Mouse (Mus musculus): ENCODE measurements at regions not wholly inside any gene's neighbourhood (a gene's known extent, or its start where the extent isn't known, plus 50 kb on each side); places are given as distances from the start of the nearest gene placed in this dataset.

GRCm38 (mm10) chr4:125439856-125440255, 50.6 kb upstream of the Grik3 start:
- DNase-seq (ENCODE audit: low spot score in 2 of 2): no peak
- intact Hi-C loops (cut with DNase I): no loop called here

- intact Hi-C loops (cut with DNase I): no loop called here
- peak in 1 of 2 experiments; percentile 53 for DNase-seq (ENCODE audit: low spot score in 2 of 2)
Measured at GRCm38 (mm10) chr4:125437161-125437822, 53.2 kb upstream of the Grik3 start.

GRCm38 (mm10) chr4:125433511-125433910, 57.0 kb upstream of the Grik3 start:
- intact Hi-C loops (cut with DNase I): no loop called here
- DNase-seq (ENCODE audit: low spot score in 2 of 2): no peak

- intact Hi-C loops (cut with DNase I): no loop called here
- no peak for DNase-seq (ENCODE audit: low spot score in 2 of 2)
Measured at GRCm38 (mm10) chr4:125431648-125432047, 58.9 kb upstream of the Grik3 start.

GRCm38 (mm10) chr4:125430845-125431244, 59.7 kb upstream of the Grik3 start:
- peak in 1 of 2 experiments; percentile 14 for DNase-seq (ENCODE audit: low spot score in 2 of 2)
- intact Hi-C loops (cut with DNase I): no loop called here

- intact Hi-C loops (cut with DNase I): no loop called here
- peak; percentile 16 to 61 for DNase-seq (ENCODE audit: low spot score in 2 of 2)
Measured at GRCm38 (mm10) chr4:125428736-125429135, 61.8 kb upstream of the Grik3 start.

GRCm38 (mm10) chr4:125420561-125421241, 69.8 kb upstream of the Grik3 start:
- intact Hi-C loops (cut with DNase I): no loop called here

GRCm38 (mm10) chr4:125419491-125420255, 70.8 kb upstream of the Grik3 start:
- peak in 1 of 2 experiments; percentile 60 for DNase-seq (ENCODE audit: low spot score in 2 of 2)
- intact Hi-C loops (cut with DNase I): no loop called here

More at GRCm38 (mm10) chr4:125420561-125421241, 69.8 kb upstream of the Grik3 start:
- no peak for DNase-seq (ENCODE audit: low spot score in 2 of 2)

- DNase-seq (ENCODE audit: low spot score in 2 of 2): no peak
- intact Hi-C loops (cut with DNase I): no loop called here
Measured at GRCm38 (mm10) chr4:125415308-125415707, 75.2 kb upstream of the Grik3 start.

- DNase-seq (ENCODE audit: low spot score in 2 of 2): peak in 1 of 2 experiments; percentile 63
- intact Hi-C loops (cut with DNase I): no loop called here
Measured at GRCm38 (mm10) chr4:125413833-125414719, 76.4 kb upstream of the Grik3 start.

GRCm38 (mm10) chr4:125410736-125411441, 79.6 kb upstream of the Grik3 start:
- DNase-seq (ENCODE audit: low spot score in 2 of 2): no peak
- intact Hi-C loops (cut with DNase I): no loop called here

- peak; percentile 16 to 49 for DNase-seq (ENCODE audit: low spot score in 2 of 2)
- intact Hi-C loops (cut with DNase I): loop anchor here (5.0 kb wide), 1 partner anchor 78 kb away; no protein-coding TSS in a partner anchor
Measured at GRCm38 (mm10) chr4:125399376-125400112, 91.0 kb upstream of the Grik3 start.

GRCm38 (mm10) chr4:125397007-125397461, 93.5 kb upstream of the Grik3 start:
- DNase-seq (ENCODE audit: low spot score in 2 of 2): peak; percentile 67 to 97
- intact Hi-C loops (cut with DNase I): loop anchor here (1.0 to 5.0 kb wide), 4 partner anchors 79 to 417 kb away; no protein-coding TSS in a partner anchor

GRCm38 (mm10) chr4:125391269-125391668, 99.2 kb upstream of the Grik3 start:
- intact Hi-C loops (cut with DNase I): no loop called here
- DNase-seq (ENCODE audit: low spot score in 2 of 2): no peak

- DNase-seq (ENCODE audit: low spot score in 2 of 2): no peak
- intact Hi-C loops (cut with DNase I): no loop called here
Measured at GRCm38 (mm10) chr4:125385811-125386210, 104.7 kb upstream of the Grik3 start.

- no peak for DNase-seq (ENCODE audit: low spot score in 2 of 2)
- intact Hi-C loops (cut with DNase I): no loop called here
Measured at GRCm38 (mm10) chr4:125364011-125364410, 126.5 kb upstream of the Grik3 start.

GRCm38 (mm10) chr4:125361611-125362520, 128.6 kb upstream of the Grik3 start:
- intact Hi-C loops (cut with DNase I): no loop called here
- DNase-seq (ENCODE audit: low spot score in 2 of 2): no peak
